Mouse (Mus musculus) brain, adult 2 months (tissue): ENCODE results near the gene Opcml.
A peak's percentile ranks its signal among the peaks of the same experiment; 100 is the strongest.

Source experiments
- DNase-seq: peaks from one replicate; pipeline ENCODE4 v3.0.0; 2011; ENCODE audit warnings: low read depth, low spot score

Gene Opcml

DNA sequence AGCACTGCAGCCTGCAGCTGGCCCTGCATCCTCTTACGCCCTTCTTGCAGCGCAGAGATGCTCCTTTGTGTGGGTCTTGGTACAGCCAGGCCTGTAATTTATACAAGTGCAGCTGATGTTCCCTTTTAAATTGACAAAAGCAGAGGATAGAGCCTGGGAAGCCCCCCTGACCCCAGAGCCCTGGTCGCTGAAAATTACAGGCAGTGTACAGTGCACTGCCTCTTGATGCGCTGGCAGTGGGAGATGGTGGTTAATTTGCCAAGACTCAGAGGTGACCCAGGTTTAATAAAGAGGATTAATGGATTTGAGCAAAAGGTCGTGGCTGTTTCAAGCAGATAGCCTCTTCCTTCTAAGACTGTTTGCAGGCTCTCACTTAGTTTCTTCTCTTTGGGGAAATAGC lies 39.9 kb downstream of the Opcml start:
- DNase-seq: no peak

DNA sequence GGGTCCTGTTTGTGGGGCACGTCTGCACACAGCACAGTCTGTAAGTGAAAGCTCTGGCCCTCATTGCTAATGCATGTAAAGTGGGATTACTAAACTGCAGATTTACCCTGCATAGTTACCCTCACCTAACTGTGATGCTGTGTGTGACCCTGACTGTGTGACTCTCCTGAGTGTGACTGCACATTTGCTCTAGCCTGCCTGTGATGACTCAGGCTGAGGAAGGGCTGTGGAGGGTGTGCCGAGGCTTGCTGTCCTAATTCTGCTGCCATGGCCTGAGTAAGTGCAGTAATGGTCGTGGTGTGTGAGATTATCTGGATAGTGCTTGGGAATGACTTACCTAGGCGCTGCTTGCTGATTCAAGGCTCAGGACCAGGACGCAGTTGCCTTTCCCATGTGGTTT lies 52.2 kb downstream of the Opcml start:
- peak; percentile 35 for DNase-seq

GRCm38 (mm10) chr9:27871624-27872023 lies 81.0 kb downstream of the Opcml start:
- DNase-seq: peak; percentile 62

GRCm38 (mm10) chr9:27889636-27890035 lies 99.1 kb downstream of the Opcml start:
- DNase-seq: no peak

- DNase-seq: peak; percentile 73
Observed at GRCm38 (mm10) chr9:27917250-27917649, 126.7 kb downstream of the Opcml start.

GRCm38 (mm10) chr9:27923495-27923894 lies 132.9 kb downstream of the Opcml start:
- no peak for DNase-seq

DNA sequence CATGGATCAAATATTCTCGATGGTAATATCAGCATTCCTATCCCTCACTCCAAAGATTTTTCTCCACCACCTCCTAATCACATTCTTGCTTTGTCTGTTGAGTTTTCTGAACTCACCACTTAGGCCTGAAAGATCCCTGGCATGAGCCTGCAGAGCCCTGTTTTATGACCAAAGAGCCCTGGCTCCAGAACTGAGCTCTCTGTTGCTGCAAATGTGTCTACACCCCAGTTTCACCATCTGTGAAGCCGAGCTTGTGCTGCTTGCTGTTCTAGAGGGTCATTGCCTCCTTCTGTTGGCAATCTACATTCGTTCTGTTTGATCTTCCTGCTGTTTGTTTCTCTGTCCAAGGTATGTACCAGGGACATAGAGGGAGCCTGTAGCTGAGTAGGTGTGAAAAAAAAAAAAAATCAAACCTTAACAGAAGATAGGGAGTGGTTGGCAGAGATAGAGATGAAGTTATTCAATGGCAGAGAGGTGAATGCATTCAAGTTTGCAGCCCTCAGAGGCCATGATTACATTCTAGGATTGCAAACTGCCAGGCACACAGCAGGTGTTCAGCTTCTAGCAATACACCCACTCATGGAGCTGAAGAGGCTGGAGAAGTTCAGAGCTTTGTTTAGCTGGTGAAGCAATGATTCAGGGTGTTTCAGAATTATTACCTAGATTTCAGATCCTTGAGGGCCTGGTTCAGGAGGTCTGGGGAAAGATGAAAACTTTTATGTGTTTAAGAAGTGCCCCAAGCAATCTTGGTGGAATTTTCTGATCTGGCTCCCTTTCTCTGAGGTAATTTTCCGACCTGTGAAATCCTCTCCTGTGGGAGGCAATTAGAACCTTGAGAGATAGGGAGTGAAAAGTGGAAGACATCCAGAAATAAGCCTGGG lies 133.6 kb downstream of the Opcml start:
- peak; percentile 88 for DNase-seq

DNA sequence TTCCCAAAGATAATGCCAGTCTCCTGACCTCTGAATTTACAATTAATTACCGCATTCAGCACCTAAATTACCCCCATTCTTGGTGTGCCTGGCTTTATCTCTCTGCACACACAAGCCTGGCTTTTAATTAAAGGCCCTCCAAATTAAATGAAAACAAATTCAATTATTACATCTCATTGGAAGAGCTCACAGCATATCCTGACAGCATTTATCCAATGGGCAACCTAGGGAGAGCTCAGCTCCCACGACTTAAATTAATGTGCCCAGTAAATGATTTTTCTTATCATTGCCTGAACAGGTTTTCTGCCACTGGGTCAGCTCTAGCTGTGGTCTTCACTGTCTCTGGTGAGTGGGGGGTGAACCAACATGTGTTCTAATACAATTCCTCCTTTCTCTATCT lies 135.1 kb downstream of the Opcml start:
- no peak for DNase-seq

DNA sequence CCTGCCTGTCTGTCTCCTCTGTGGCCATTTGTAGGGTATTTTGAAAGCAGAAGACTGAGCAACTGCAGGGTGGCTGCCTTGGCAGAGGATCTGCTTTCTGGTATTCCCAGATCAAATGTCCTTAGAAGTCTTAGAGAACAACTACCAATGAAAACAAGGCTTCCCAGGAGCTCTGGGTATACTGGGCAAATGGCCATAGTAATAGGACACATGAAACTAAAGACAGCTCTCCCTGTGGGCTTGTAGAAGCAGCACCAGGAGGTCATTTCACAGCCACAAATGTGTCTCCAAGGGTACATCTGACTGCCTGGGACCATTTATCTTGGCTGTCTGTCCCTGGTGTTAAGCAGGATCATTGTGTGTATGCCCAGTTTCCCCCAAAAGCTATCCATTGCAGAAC lies 146.7 kb downstream of the Opcml start:
- DNase-seq: no peak

DNA sequence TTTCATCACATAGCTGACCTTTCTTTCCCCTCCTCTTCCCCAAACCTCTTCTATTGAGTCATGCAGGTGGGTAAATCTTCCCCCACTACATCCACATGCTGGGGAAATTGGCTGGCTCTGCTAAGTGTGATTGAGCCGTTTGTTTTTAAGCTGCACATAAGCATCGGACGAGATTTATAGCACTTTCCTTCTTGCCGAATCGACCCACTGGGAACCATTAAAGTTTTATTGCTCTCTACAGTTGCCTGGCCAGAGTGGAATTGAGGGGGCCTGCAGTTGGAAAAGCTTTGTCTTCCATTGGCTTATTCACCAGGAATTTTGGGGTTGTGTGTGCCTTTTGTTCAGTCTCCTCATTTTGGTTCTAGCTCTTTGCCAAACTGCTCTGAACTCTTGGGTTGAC lies 147.1 kb downstream of the Opcml start:
- DNase-seq: no peak

DNA sequence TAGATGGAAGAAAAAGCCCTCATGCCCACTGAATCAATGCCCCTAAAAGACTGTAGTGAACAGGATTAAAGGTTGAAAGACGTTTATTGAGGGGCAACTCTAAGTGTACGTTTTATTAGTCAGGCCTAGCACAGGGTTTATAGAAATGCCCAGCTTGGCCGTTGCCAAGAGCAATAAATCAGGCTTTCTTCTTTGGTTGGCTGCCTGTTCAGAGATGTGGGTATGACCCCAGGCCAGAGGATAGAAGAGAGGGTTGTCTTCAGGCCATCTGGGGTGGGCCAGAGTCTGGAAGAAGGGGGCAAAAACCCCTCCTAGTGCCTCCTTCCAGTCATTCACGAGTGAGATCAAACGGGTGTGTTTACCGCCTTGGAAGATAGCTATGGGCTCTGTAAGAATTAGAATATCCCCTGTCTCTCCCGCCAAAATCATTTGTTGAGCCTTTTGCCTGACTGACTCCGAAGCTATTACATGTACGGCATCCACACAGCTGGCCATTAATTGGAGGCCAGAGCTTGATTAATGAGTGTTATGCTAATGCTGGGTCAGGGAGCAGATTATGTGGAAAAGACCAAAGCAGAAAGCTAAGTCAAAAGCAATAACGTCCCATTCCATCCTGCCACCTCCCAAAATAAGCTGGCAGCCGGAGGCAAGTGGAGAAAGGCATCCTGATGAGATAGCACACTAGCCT lies 154.9 kb downstream of the Opcml start:
- DNase-seq: no peak

GRCm38 (mm10) chr9:27951110-27951509 lies 160.5 kb downstream of the Opcml start:
- DNase-seq: no peak

GRCm38 (mm10) chr9:27961682-27962081 lies 171.1 kb downstream of the Opcml start:
- DNase-seq: peak; percentile 45

GRCm38 (mm10) chr9:27963385-27963784 lies 172.8 kb downstream of the Opcml start:
- DNase-seq: peak; percentile 73

GRCm38 (mm10) chr9:27964902-27965550 lies 174.5 kb downstream of the Opcml start:
- peak; percentile 74 for DNase-seq

DNA sequence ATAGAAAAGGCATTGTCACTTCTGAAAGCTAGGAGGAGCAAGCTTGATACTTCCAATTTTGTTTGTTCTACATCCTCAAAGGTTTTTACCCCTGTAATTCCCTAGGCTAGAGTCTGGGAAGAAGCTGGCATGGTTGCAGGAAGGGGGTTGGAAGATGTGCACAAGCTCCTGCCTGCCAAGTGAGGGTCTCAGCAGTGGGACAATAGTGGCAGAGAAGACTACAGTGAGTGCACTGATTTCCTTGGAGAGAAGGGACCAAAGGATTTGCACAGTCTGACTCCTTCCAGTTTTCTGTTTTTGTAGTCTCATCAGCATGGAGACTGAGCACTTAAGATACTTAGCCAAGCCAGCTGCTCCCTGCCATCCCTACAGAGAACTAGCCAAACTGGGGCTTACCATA lies 177.7 kb downstream of the Opcml start:
- DNase-seq: peak; percentile 38

DNA sequence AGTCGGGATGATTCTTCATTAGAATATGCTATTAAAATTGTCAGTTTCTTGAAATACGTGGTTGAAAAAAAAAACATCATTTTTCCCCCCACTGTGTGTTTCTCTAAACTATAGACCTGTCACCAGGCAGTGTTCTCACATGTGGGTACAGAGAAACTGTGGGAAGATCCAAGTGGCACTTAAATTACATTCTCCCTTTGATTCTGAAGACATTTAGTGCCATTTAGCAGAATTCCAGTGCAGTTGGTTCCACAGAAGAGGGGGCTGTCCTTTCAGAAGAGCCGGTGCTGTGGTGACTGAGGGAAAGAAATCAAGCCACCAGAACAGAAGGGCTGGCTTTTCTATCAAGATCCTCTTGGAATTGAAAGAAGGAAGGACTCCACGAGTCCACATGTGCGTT lies 181.7 kb downstream of the Opcml start:
- DNase-seq: peak; percentile 69

DNA sequence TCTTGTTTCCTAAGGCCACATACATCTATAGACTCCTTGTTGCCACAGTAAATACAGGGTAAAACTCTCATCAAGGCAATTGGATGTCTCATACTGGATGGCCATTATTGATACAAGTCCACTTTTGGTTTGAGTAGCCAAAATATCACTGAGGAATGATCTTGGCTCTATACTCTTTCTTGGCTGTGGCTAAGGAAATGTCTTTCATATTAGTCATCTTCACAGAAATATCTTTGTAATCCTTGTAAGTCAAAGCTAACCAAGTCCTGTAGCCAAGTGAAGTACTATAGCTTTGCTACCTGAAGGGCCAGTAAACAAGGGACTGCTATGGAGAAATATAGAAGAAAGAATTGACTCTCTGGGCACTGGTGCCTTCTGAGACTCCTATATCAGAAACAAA lies 192.0 kb downstream of the Opcml start:
- DNase-seq: no peak

DNA sequence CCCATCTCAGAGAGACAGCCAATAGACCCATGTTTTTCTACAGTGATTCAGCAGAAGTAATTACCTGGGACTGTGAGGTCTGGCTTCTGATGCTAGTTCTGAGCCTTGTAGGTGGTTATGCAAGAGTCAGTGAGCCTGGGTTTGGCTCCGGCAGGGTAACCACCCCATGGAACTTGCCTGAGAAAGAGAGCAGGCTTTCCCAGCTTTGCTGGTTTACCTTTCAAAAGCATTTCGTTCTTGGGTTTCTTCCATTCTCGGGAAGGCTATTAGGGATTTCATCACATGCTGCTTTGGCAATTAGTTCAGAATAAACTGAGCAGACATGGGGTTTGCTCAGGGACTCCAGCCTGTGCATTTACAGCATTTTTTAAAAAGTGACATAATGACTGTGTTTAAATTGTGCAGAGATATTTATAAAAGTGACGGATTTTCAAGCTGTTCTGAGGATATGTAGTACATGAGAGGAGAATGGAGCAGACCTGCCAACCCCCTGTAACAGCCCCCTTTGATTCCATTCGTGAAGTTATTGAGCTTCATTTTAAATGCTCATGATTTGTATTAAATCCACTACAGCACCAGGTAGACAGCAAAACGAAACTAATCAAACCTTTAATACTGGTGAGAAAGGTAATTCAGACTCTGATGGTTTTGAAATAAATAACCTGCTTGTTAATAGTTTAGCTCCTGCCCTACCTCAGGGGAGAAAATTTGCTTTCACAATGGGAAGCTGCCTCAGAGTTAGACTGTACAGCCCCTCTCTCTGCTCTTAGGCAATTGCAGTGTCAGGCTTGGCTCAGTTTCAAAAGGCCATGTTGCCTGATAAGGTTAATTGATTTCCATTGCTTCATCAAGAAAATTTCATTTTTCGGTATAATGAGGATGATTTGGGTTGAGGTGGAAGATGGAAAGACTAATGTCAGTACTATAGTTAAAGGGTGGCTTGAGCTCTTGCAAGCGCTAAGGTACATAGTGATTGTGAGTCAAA lies 196.3 kb downstream of the Opcml start:
- DNase-seq: peak; percentile 62

- no peak for DNase-seq
Observed at GRCm38 (mm10) chr9:27991611-27992010, 201.0 kb downstream of the Opcml start.

DNA sequence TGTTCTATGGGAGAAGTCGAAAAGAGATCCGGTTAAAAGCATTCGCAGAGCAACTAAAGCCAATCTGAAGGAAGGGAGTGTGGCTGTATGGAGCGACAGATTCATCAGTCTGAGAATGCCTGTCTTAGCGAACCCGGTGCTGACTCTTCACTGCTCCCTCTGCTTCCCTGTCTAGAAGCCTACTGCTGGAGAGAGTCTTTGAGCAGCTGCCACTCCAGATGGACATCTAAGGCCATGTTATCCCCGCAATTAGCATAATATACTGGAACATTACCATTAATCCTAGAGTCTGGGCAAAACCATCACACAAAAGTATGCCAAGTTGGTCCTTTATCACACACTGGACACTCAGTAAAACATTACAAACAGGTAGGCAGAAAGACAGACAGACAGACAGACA lies 206.0 kb downstream of the Opcml start:
- DNase-seq: no peak
